Mouse (Mus musculus): ENCODE data around the gene Mboat1. TPM values are rescaled to one million over a fixed set of nuclear protein-coding genes. Genes with fewer than 3 reads are reported as not detected.

Gene Mboat1
- 1 to 10 TPM; 1.8 to 2.6 (median 2.3) TPM for total RNA-seq (2022)

DNA sequence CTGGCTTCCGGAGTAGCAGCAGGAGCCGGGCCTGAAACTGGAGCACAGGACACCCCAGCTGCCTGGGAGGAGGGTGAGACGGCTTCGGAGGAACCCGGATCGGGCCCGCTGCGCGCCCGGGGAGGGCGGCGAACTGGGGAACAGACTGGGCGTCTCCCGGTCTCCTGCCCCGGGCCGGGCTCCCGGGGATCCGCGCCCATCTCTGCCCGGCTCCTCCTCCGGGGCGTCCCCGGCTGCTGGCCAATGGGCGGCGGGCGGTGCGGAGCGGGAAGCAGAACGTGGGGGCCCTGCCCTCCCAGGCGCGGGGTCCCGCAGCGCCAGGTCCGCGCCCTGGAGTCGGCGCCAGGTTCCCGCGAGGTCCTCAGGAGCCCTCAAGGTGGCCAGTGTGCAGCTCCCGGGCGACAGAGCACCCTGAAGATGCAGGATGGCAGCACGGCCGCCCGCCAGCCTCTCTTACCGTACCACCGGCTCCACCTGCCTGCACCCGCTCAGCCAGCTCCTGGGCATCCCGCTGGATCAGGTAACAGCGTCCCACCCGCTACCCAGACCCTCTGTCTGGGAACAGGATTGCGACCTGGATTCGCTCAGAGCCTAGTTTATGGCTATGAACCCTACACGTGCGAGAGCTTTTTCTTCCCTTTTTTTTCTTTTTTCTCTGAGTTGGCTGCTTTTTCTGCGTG, at the start of gene Mboat1:
Gene Mboat1 (plus strand): TSS at position 247 of the 680 bp plus-strand sequence.
- peak; percentile 18 to 30 for DNase-seq (ENCODE audit: low spot score in 2 of 2)

DNA sequence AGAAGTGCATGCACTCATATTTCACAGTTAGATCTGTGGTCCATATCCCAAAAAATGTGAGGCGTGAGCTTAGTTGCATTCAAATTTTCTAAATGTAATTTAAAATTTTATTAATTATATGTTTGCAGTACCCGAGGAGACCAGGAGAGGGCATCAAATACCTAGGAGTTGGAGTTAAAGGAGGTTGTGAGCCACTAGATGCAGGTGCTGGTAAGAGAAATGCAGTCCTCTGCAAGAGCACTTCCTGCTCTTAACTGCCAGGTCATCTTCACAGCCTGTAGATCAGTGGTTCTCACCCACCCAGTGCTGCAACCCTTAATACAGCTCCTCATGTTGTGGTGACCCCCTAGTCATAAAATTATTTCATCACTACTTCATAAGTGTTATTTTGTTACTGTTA, 43.2 kb upstream of the Mboat1 start:
- no peak for DNase-seq (ENCODE audit: low spot score in 2 of 2)

DNA sequence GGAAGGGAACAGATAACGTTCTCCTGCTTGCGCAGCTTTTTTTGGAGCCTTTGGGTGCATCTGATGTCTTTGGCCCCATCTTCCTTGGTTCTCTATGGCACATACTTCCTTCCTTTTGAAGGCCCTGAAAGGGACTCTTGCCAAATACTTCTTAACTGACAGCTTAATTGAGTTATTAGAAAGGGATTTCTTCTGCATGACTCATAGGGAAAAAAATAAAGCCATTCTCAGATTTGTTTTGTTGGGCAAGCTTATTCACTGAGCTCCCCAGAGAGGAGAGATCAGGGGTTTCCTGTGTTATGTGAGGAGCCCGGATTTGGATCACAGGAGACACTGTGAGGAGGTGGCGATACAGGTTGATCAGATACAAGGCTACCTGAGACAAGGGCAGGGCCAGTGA, 40.4 kb upstream of the Mboat1 start:
- no peak for DNase-seq (ENCODE audit: low spot score in 2 of 2)

DNA sequence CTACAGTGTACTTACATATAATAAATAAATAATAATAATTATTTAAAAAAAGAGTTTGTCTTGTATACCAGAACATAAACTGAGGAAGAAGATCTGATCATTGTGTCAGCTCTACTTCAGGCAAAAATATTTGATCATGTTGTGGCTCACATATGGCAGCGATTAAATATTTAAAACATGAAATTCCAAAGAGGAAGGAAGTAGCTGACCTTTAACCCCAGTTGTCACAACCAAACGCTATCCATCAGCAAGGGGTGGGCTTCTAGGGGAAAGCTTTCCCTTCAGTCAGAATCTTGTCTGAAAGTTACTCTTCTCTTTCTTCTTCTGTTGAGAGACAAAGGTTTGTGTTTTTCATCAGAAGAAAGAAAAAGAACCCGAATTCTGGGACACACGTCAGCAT, 39.8 kb upstream of the Mboat1 start:
- DNase-seq (ENCODE audit: low spot score in 2 of 2), result no peak

DNA sequence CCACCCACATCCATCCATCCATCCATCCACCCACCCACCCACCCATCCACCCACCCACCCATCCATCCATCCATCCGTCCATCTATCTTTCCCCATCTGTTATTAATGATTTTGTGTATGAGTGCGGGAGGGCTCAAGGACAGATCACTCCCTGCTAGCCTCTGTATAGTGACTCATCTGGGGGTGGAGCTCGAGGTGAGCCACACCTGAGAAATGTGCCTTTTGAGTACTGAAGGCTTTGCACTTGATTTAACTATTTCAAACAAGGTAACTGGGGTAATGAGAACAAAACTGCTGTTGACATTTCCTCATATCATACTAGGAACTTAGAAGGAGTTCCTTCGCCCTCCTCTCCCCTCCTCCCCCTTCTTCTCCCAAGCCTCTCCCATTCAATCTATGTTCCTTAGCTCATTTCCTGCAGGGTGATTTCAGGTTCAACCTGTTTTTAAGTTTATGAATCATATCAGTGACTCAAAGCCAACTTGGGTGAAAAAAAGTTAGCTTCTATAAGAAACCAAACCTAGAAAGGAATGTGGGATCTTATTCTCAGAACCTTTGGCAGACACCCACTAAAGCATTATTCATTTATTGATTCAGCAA, 27.2 kb upstream of the Mboat1 start:
- no peak for DNase-seq (ENCODE audit: low spot score in 2 of 2)

DNA sequence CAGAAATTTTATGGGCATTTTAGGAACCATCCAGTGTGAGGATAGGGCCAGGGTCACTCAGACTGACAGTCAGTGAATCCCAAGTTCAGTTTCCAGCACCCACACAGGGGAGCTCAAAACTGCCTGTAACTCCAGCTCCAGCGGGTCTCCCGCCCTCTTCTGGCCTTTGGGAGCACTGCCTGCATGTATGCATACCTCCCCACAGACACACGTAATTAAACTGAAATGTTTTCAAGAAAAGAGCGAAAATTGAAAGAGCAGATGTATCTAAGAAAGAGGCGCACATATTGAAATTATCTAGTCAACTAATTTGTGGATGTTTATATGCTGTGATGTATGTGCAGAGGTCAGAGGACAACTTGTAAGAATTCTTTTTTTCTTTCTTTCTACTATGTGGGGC, 20.5 kb upstream of the Mboat1 start:
- DNase-seq (ENCODE audit: low spot score in 2 of 2), result no peak

DNA sequence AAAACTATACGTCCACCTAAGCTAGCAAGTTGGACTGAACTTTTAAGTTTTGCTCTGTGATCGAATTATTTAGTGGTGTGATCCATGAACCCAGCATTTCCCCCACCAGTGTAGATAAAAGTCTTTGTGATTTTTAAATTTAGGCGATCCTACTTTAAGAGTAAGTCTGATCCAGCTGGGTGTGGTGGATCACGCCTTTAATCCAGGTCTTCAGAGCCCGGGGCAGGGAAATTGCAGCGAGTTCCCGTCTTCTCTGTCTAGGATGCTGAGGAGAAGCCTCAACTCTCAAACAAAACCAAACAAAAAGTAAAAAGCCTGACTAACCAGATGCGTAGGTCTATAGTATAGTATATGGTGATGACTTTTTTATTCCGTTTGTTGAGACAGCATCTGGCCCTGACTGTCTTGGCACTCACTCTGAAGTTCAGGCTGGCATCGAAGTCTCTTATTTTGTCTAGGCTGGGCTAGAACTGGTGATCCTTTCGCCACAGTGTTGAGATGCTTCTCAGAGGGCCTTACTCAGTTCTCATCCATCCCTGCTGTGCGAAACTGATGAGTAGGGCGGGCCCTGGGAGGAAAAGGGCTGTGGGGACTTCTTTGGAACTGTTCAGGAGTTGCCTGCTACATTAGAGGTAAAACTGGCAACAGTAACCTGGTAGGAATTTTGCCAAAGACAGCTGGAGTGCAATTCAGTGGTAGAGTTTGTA, 787 bp downstream of the Mboat1 start:
- no peak for DNase-seq (ENCODE audit: low spot score in 2 of 2)

DNA sequence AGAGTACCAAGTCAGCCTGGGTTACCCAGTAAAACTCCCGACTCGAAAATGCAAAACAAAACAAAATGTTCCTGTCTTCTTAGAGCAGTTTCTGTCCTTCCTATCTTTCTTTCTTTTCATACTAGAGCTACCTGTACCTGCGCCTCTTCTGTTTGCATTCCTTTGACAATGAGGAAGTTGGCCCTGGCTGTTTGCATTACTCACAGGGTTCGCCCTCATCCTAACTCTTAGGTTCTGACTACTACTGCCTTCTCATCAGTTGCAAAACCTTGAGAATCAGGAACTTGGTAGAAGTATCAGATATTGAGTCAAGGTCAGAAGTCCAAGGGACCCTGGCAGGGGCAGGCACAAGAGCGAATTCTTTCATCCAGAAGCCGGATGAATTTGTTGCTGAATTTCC, 1.7 kb downstream of the Mboat1 start:
- no peak for DNase-seq (ENCODE audit: low spot score in 2 of 2)

DNA sequence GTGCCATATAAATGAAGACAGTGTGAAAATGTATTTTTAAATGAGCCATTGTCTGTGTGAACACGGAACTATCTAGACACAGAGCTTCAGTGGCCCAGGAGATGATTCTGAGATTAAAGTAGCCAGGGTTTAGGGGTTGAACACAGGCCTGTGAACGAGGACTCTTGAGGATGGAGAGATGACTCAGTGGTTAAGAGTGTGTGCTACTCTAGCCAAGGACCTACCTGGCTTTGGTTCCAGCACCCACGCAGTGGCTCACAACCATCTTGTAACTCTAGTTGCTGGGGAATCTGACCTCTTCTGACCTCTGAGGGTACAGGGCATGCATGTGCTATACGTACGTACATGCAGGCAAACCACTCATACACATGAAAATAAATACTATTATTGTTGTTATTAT, 3.9 kb downstream of the Mboat1 start:
- no peak for DNase-seq (ENCODE audit: low spot score in 2 of 2)

DNA sequence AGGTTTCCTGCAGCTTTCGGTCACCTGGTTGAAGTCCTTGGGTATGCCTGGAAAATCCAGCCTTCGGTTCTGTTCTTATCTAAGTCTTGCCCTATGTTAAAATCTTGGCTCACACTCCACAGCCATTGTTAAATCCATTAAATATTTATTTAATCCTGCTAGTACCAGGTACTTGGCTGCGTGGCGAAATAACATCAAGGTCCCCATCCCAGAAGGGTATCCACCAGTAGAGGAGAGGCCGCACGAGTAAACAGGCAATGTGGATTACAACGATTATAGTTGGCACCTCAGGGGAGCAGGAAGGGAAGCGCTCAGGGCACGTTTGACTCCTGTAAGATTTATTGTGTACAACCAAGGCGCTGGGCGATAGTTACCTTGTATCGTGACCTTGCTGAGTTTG, 4.4 kb downstream of the Mboat1 start:
- DNase-seq (ENCODE audit: low spot score in 2 of 2), result no peak

DNA sequence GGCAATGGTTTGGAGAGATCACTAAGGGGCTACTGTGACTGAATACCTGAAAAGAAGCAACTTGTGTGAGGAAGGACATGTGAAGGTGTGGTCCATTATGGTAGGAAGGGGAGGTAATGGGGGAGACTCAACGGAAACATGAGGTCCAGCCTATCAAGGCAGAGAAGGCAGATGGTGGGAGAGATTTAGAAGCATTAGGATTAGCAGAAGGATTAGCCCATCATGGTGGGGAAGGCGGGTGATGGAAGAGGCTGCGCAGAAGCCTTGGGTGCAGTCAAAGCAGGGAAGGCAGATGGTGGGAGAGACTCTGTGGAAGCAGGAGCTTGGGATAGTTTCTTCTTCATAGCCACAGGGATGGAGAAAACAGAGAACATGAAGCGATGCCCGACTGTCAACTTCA, 5.7 kb downstream of the Mboat1 start:
- DNase-seq (ENCODE audit: low spot score in 2 of 2), result no peak

DNA sequence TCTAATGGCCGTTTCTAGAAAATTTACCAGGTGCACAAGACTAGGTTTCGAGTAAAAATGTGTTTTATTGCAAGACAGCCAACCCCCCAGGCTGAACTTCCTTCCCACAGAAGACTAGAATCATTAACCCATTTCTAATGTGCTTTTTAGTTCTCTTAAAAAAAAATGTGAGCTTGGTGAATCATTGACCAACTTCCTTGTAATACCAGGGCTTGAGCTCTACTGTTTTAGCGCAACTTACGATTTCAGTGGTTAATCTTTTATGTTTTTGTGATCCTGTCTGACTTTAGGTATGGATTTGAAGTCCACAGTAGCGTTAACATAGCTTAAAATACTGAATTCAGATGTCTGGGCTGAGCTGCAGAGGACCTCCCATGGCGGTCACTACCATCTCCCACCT, 10.2 kb downstream of the Mboat1 start:
- no peak for DNase-seq (ENCODE audit: low spot score in 2 of 2)

DNA sequence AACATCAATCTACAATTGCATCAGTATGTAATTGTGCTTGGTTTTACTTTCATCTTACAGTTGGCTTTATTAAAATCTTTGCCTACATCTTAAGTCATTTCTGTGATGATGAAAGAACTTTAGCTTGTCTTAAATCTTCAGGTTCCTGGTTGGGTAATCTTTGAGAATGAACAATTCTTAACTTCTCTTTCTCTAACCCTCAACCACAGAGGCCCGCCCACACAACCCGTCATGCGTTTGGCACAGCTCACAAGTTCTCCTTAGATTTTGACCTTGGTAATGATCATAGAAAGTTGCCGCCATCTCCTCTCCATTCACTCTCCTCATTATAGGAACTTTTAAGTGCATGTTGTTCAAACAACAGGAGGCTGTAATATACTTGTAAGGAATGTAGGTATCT, 18.0 kb downstream of the Mboat1 start:
- DNase-seq (ENCODE audit: low spot score in 2 of 2), result no peak

DNA sequence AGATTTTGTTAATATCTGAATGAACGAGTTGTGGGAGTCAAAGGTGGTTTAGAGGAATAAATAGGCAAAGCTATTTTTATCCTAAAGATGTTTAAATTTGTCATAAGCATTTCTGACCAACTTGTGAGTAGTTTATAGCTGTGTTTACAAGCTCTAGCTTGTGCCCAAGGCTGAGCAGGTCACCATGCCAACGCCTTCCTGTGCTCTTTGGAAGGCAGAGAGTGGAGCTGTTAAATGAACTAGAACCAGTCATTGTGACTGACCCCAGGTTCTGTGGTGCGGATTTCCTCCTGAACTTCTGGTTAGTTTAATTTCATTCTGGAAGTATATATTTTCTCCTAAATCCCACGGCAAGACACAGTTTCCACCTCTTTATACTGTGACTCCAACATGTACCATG, 23.3 kb downstream of the Mboat1 start:
- no peak for DNase-seq (ENCODE audit: low spot score in 2 of 2)

DNA sequence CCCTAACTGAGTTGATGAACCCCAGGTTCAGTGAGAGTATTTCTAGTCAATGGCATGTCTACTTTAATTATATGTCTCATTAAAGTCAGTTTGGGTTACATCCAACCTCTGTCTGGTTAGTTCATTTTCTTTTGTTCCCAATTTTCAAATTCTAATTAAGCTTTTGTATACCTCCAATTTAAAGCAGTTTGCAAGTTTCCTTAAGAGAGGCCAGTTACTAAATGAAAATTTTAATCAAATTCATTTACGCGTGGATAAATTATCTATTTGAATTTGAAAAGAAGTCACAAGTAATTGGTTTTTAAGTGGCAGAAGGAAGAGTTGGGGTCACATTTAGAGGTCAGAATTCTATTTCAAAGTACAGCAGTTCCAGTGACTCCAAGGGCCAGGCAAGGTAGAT, 27.2 kb downstream of the Mboat1 start:
- no peak for DNase-seq (ENCODE audit: low spot score in 2 of 2)

DNA sequence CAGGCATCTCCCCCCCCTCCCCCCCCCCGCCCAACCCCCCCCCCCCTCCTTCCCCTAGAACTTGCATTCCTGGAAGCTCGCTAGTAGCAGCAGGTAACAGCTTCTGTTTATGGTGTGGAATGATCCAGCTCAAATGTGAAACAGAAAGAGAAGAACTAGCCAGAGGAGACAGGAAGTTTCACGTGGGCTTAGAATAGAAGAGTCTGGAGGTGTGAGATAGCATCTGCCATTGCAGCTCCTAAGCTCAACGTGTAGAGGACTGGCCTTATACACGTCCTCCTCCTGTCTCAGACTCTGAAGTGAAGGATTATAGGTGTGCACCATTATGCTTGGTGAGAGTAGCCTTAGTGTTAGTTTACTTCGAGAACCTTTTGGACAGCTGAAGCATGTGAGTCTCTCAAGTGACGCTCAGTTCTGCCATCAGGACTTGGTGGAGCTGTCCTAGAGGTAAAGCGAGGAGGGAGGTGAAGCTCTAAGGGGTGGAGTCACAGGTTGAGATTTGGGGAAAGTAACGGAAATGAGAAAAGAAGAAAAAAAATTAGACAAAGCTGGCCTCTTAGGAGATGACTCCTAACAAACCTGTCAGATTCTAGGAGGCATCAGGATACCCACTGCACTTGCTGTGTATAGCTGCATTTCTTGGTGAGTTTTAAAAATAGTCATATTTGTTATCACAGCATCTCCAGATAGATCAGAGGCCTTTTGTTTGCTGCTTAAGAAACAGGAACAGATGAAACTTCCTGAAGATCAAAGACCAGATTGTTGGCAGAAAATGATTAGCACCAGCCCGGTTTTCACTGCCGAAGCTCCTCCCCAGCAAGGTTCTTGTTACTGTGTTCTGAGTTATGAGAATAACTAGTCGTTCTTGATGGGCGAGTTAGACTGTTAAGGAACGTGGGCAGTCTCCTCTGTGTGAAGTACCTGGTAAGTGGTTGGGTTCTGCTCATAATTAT, 30.1 kb downstream of the Mboat1 start:
- no peak for DNase-seq (ENCODE audit: low spot score in 2 of 2)

DNA sequence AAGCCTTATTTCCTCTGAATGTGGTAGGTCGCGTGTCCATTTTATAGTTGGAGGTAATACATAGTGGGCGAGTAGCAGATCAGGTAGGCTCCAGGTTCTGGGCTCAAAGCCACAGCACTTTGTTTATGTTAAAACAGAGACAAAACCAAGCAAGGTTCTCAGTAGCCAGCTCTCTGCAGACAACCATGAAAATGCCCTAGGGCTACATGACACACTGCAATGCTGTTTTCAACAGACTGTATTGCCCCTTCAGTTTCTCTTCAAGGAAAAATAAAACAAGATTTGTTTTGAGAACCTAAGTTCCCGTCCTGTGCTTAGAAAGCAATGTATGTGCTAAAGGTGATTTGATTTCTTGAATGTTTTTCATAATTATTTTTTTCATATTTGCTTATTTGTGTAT, 31.2 kb downstream of the Mboat1 start:
- DNase-seq (ENCODE audit: low spot score in 2 of 2), result no peak

DNA sequence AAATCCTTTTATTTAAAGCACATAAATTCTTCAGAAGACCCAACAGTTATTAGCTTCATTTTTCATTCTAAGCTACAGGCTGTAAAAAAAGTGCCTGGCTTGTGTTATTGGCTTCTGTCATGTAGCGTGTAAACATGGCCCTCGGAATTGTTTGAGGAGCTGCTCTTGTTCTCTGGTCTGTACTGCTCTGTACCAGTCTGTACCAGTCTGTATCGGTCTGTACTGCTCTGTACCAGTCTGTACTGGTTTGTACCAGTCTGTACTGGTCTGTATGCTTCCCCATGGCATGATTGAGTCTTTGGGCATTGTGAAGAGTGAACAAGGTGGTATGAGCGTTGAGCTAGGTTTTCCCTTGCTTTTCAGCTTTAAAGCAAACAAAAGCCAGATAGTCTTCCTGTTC, 32.5 kb downstream of the Mboat1 start:
- DNase-seq (ENCODE audit: low spot score in 2 of 2), result no peak

DNA sequence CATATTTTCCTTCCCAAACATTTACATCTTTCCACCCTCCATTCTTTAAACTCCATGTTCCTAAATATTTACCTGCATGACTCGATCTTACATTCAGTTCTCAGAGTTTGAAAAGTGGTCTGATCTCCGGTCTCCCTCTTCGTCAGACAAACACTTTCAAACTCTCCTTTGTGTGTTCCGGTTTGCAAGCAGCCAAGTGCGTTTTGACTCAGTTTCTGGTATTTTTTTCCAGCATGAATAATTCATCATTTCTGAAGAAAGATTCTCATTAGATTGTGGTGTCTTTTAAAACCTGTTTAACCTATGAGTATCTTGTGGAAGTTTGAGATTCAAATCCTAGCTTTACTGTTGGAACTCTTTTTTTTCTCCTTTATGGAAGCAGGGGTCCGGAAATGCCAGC, 33.8 kb downstream of the Mboat1 start:
- DNase-seq (ENCODE audit: low spot score in 2 of 2), result no peak

DNA sequence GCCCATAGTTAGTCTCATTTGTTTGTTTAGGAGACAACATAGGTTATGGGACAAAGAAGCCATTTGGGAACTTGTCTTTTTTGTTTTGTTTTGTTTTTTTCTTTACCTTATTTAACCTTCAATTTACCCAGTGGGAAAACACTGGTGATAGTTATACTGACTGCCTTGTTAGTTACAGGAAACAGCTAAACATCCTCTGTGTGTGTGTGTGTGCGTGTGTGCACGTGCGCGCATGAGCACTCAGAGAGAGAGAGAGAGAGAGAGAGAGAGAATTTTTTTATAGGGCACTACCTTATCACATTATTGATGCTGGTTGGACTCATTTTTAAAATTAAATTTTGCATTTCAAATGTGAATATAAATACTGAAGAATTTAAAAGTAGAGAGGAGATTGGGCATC, 38.3 kb downstream of the Mboat1 start:
- DNase-seq (ENCODE audit: low spot score in 2 of 2), result no peak

DNA sequence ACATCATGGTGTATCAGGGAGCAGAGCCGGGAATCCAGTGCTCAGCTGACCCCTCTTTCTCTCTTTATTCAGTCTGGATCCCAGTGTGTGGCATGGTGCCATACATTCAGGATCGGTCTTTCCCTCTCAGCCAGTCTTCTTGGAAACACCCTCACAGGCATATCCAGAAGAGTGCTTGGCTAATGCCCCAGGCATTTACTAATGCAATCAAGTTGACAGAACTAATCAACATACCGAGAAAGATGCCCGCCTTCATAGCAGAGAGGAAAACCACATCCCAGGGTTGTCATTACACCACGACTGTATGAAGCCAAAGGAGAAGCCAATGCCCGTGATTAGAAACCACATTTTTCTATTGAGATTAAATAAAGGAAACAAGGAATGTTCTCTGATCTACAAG, 41.1 kb downstream of the Mboat1 start:
- DNase-seq (ENCODE audit: low spot score in 2 of 2), result no peak

DNA sequence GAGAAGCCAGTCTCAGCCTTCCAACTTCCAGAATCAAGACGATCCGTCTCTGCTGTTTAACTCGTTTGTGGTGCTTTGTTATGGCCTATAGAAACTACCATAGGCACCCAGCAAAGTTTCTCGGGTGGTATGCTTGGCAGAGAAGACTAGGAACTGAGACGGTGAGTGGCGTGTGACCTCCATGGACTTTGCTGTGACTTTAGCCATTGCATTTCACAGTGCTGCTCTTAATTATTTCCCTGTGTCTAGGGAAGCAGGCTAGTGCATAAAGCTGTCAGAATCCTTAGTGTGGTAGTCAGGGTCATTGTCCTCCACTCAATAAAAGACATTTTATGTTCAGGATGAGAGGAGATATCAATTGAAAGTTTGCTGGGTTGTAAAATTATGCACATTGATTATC, 49.3 kb downstream of the Mboat1 start:
- no peak for DNase-seq (ENCODE audit: low spot score in 2 of 2)
